Mouse (Mus musculus) MEL-GATA-1-ER (cell line): Measurements from ENCODE around the gene Lck.
A peak's percentile ranks its signal among the peaks of the same experiment; 100 is the strongest.

Experiments
- DNase-seq: peaks from one replicate; pipeline ENCODE4 v3.0.0-alpha.2; 2012; ENCODE audit warnings: low read depth; ENCODE audit errors: extremely low read depth

Lck gene

DNA sequence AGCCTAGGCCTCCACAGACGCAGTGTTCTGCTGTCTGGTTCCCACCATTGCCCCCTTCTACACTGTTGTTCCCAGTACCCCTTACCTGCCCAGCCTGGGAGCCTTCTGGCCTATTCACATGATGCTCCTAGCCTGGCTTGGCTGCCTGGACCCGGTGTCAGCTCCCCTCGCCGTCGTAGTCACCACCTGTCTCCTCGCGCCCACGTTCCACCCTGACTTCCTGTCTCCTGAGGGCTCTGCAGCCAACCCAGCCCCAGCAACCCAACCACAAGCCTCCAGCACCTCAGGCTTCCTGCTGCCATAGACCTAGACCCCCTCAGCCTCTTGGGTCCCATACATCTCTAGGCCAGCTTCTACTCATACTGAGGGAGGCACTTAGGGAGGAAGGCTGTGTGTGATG, at the start of gene Lck:
Lck (minus strand) TSS at position 212 of the 400 bp plus-strand sequence.
- no peak for DNase-seq

DNA sequence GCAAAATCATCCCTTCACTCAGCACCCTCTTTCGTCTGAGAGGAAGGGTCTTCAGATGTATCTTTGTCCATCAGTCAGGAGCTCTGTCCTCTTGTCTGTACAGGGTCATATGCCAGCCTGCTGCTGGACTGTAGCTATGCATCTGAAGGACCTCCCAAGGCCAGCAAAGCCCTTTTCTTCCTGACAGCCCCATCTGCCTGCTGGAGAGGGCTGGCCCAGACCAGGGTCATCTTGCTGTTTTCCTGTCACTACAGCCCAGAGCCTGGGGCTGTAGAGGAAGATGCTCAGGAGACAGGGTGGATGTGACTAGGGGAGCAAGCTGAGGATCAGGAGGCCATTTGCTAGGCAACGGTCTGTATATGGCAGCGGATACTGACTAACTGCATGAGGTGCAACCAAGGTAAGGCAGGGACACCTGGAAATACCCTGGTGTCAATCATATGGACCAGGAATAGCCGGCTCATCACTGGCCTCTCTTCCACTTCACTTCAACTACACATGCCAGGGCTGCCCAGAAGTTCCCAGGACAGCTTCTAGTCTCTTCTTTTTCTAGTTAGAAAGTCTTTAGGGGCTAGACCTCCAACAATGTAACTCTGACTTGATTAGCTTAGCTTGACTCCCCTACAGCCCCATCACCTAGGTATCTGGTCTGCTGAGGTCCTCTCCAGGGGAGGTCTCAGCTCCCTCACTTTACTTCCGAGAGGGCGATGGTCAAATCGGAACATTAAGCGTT, 49.5 kb upstream of the Lck start:
- no peak for DNase-seq

DNA sequence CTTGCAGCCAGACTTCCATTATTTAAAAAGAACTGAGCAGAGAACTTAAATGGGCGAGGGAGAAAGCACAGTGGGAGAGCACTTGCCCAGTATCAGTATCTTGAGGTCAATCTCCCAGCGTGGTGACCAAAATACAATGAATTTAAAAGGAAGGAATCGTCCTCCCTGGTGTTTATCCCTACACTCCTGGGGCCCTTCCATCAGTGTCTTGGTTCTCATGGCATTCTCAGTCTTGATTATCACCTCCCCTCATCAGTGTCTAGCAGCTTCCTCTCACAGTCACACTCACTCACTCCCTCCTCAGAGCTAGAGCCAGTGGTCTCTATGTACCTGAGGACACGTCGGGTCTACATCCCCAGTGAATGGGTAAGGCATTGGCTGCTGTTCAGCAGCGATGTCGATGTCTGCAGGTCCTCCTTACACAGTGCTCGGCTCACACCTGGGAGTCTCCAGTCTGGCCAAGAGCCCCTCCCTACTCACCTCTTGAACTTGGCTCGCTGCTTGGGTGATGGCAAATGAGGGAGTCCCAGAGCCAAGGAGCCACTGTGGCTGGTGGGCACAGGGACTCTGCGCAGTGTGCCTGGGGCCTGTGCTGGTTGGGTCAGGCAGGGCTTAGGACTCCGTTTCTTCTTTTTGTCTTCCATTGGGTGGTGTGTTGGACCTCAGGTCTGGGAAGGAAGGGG, 48.8 kb upstream of the Lck start:
- no peak for DNase-seq

DNA sequence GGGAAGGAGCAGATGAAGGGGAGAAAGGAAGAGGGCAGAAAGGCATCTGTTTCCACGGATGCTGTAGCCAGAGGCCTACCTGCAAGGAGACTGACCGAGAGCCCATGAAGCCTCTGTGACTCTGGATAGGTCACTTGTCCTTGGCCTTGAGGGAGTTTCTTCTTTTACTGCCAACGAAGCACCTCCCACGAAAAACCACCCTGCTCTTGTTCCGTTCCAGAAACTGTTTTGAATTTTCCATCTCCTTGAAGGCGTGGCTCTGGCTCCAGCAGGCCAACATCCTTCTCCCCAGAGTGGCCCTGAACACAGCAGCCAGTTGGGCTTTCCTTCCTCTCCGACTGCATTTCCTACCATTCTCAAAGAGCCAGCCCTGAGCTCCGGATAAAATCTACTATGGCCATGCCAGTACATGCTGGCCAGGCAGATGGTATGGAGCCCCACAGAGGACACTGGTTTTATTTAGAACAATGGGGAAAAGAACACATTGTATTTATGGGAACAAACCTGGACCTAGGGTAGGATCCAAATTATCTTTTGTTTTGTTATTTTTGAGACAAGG, 47.9 kb upstream of the Lck start:
- no peak for DNase-seq

DNA sequence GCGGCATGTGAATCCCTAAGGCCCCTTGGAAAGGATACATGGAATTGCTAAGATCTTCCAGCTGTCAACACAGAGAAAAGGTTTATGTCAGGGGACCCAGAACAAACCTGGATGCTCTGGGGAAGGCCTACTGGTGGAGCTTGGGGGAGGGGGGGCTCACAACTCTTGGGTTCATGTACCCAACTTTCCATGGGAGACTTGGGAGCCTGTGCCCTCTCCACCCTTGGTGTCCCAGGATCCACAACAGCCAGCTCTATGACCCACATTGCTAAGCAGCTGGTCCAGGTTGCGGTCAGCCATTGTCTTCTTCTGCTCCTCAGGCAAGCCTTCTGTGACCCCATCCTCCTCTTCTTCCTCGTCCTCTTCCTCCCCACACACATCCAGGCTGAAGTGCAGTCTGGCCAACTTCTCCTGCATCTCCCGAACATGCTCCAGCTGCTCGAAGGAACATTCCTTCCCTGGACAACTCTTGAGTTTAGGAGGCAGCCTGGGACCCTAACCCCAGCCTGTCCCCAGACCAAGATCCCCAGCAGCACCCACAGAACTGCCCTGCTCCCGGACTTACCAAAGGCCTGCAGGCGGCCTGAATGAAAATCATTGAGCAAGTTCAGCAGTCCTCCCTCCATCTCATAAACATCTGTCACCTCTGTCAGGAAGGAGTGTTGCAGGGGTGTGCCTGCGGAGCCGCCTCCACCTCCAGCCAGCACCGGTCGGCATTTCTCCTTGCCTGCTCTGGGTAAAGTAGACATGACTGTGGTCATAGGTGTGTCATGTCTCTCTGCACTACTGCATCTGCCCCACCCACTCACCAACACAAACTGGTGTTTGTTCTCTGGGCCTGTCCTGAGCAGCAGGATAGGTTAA, 47.2 kb upstream of the Lck start:
- DNase-seq: no peak

DNA sequence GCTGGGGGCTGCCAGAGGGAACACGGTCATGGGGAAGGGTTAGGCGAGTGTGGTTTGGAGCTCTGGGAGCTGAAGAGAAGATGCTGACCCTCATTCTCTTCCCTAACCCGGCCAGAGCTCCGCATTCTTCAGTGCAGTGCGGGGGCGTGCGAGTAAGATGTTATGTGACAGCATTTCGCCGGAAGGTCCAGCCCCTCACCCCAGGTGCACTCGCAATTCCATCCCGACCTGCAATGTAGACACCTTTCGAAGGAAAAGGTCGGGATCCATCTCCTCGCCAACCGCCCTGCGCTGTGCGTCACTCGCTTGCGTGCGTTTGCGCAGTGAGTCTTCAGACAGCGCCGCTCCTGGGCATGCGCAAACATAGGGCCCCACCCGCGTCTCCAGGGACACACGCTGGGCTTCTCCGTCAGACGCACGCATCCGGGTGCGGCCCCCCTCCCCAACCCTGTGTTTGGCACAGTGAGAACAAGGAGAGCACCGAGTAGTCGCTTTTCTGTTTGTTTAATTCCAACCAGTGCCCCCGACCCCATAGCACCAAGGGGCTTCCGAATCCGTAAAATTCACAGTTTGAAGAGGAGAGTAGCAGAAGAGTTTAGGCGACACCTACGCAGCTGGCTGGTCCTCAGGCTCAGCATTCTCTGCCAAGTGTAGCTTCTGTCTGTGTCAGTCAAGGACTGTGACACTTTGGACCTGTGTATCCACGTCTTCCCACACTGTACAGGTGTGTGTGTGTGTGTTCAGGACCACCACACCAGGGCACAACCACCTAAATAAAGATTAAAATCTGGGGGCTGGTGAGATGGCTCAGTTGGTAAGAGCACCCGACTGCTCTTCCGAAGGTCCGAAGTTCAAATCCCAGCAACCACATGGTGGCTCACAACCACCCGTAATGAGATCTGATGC, 45.6 kb upstream of the Lck start, which contains the start of gene Iqcc:
Iqcc (minus strand) TSS at position 314 of the 906 bp plus-strand sequence.
- DNase-seq: peak; percentile 81

DNA sequence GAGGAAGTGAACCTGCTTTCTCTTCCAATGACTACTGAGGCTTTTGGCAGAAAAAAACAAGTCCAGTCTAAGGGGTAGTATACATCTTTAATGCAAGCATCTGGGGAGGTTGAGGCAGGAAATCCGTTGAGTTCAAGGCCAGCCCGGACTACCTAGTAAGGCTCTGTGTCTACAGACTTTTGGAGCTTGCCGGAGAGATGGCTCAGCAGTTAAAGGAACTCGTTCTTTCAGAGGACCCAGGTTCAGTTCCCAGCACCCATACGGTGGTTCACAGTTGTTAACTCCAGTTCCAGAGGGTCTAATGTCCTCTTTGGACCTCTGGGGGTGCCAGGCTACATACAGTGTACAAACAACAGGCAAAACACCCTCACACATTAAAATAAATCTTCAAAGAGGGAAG, 44.6 kb upstream of the Lck start:
- no peak for DNase-seq

DNA sequence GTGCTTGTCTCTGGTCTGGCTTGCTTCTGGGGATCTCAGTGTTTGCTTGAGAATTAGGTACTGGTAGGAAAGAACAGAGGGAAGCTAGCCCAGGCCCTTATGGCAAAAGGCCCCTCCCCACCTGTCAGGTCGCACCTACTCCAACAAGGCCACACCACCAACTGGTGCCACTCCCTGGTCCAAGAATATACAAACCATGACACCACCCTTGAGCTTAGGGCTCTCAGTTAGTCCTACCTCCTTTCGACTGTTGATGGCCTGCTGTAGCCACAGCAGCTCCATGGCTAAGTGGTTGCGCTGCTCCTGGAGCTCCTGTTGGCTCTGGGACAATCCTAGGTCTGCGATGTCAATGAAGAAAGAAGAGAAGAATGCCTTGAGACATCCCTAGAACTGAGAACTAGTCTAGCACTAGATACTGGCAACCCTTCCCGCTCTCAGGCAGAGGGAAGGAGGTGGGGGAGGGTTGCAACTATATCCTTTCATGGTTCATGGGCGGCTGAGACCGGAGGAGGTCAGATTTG, 43.7 kb upstream of the Lck start:
- DNase-seq: no peak

DNA sequence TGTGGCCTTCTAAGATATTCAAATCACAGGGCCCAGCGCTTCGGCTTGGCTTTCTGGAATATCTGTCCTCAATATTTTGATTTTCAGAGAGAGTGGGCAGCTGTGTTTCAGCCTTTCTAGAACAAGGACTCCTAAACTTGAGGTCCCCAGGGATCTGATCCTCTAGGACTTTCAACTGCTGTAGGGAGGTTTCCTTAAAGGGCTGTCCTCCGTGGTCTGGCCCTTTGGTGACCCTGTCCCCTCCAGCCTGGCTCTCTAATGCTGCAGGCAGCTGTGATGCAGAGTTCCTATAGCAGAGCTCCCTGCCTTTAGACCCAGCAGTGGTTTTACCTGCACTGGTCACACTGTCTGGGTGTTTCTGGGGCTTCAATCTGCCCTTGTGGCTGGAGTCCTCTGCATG, 43.2 kb upstream of the Lck start:
- no peak for DNase-seq

DNA sequence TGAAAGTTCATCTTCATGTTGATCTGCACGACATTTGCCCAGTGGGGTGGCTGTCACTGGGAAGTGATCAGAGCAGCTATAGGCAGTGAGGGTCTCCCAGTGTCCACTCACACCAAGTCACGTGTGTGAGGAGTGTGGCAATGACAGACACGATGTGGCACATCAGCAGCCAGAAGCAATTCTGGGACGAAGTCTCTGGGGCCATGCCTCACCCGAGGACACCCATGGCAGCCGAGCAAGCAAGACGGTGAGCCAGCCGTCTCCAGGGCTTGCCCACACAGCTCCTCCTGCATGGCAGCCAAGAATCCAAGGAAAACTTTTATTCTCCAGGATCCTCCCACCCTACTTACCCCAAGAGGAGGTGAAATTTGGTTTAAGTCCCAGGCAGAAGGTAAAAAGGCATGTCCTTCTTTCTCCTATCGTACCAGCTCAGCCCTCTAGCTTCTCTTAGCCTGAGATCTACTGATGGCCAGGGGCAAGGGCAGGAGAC, 42.4 kb upstream of the Lck start:
- DNase-seq: no peak

DNA sequence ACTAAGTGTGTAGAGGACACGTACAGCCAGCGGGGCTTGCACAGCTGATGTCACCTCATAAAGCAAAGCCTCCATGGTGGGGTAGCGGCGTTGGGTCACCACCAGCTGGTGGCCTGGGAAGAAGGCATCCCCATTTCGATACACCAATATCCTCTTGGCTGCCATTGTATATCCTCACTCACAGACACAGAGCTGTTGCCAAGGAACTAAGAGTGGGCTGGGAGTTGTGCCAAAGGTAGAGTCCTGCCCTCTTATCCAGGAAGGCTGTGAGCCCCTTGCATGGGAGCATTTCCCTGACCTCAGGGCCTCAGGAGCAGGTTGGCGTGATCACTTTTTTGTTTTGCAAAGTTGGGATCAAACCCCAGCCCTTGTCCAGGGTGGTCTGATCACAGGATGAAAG, 40.7 kb upstream of the Lck start, which contains the start of gene Dcdc2b:
Dcdc2b (minus strand) TSS at position 165 of the 400 bp plus-strand sequence.
- no peak for DNase-seq

DNA sequence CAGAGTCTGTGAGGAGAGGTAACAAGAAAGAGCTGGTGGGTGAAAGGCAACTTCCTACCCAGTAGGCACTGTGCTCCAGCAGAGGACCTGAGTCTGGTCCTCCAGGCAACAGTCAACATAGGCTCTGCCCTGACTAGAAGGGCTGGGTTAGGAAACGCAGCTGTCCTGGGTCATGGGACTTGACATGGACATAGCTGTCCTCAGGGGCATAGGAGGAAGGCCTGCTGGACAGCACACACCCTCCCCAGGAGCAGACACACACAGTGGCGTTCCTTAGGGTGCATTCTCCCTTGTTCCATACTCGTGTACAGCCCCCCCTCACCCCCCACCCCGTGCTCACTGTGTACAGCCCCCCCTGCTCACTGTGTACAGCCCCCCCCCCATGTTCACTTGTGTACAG, 37.0 kb upstream of the Lck start:
- DNase-seq: no peak

DNA sequence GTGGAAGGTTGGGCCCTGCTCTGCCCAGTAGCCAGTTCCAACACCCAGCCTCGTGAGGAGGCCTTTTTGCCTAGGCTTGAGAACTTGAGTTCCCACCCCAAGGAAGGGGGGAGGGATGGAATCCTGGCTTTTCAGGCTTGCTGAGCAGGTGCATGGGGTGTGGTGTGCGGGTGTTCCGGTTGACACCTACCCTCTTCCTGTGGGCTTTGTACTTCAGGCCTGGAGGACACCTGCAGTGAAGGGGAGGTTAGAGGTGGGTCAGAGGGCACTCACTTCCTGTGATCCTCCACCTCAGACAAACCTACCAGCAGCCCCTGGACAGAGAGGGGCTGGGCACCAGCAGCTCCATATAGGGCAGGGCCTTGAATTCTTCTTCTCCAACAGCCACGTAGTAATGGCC, 36.6 kb upstream of the Lck start:
- DNase-seq: no peak

DNA sequence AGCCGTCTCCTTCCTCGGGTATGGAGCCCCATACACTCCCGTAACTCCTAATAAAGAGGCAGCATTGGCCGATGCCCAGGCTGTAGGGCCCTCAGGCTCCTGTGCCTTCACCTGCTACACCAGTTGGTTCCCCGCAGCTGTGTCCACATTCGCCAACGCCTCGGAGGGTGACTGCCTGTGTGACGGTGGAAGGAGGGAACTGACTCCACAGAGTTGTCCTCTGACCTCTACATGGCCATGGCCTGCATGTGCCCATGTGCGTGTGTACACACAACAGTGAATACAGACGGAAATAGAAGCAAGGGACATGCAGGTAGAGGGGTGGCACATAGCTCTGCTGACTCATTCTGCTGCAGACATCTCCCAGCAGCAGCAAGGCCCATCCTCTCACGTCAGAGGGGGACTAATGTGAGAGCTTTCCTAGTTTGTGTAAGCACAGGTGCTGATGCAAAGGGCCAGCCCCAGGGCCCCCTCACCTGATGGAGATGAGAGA, 35.7 kb upstream of the Lck start:
- no peak for DNase-seq

DNA sequence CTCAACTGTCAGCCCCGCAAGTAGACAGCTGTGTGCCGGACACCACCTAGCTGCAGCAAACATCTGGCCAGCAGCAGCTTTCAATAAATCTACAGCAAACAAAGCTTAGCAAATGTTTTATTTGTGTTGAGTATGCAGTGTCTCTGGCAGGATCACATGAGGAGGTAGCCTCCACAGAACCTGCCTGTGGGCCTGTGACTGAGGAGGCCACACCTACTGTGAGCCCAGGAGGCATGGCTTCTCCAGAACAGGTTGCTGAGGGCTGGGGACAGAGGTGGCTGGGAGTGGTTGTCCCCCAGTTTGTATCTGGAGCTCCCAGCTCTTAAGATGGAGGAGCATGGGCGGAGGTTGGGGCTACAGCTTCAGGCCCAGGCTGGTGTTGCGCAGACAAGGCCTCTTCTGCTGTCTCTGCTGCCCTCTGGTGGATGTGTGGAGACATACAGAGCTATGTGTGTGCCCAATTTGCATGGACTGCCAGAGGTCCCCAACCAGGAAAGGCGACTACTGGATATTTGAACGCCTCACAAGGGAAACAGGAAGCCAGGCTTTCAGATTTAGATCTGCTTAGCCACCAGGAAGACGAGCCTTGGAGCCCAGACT, 35.1 kb upstream of the Lck start:
- DNase-seq: peak; percentile 60

DNA sequence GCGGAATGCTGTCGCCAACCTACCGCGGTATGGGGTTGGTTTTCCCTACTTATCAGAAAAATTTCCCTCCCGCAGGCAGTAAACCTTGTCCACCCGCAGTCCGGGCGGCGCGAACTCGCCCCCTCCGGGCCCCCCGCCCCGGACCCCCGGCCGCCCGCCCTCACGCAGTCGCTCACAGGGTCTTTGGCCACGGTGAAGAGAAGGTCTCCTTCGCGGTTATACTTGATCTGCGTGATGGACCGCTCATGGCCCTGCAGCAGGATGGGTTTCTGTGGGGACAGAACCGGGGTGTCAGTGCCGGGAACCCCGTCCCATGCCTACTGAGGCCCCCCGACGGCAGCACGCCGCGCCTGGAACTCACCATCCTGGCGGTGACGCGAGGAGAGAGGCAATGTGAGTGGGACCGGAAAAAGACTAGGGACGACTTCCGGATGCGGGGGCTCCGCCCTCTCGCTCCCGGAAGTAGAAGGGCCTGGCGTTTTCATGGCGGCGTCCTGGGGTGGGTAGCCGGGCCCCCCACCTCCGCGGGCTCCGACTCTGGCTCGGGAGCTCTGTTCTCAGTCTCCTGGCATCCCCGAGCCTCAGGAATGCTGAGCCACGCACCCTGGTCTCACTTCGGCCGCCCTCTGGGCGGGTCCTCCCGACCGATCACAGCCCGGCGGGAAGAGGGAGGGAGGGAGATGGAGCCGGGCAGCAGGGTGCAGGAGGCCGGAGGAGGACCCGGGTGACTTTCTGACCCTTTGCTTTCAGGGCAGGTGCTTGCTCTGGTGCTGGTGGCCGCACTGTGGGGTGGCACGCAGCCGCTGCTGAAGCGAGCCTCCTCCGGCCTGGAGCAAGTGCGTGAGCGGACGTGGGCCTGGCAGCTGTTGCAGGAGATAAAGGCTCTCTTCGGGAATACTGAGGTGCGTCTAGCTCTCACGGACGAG, 27.1 kb upstream of the Lck start, which contains the start of the genes Eif3i and Tmem234:
Eif3i (minus strand) TSS at position 416 of the 926 bp plus-strand sequence.
Tmem234 (plus strand) TSS at position 436 of the 926 bp plus-strand sequence.
- peak; percentile 61 for DNase-seq

DNA sequence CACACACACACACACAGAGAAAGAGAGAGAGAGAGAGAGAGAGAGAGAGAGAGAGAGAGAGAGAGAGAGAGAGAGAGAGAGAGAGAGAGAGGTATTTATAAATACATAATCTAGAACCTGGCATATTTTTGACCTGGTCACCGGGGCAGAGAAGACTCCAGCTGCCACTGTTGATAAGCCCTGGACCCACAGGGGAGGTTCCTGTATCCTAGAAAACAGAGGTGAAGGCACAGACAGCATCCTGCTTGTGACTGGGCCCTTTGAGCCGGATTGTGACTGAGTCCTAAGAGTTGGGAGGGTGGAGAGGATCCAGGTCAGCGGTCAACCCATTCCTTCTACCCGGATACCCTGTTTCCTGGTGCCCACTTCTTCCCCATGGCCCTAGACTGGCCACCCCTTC, 15.4 kb upstream of the Lck start:
- no peak for DNase-seq

DNA sequence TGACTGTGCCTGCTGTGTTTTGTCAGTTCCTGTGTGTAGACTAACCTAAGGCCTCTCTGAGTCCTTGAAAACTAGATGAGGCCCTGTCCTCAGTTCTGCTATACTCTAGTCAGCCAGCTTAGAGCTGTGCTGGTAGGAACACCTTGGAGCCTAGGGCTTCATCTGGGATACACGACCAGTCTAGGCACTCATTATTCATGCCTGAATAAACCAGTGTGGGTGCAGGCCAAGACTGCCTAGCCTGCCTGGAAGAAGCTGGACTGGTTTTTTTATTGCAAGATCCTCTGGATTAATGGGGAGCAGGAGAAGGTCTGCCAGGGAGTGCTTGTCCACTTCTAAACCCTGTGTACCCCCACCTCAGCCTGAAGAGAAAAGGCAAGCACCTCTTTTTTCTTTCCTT, 13.5 kb upstream of the Lck start:
- DNase-seq: no peak
